Mouse (Mus musculus): Measurements from ENCODE around the gene Cpa5. TPM values are rescaled to one million over a fixed set of nuclear protein-coding genes. Genes with fewer than 3 reads are reported as not detected.

The Cpa5 gene
- polyA plus RNA-seq, 1 experiment from 2014 or later, result not detected

DNA sequence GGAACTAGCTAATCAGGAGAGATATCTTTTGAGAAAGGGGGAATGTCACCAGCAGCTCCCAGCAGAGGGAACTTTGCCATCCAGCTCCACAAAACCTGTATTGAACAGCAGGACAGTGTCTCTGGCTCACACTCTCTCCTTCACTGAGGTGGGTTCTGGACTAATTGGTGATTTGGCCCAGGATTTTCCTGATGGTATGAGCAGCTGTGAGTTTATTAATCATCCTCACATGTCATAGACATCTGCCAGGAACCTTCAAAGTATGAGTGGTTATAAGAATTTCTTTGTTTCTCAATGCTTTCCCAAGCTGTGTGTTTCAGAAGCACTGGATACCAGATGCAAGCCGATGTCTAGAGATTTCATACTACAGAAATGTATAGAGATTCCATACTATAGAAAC is 35.9 kb upstream of the Cpa5 start:
- ATAC-seq (ENCODE audit: low FRiP score, low TSS enrichment) (no peak), DNase-seq (no peak)
- Histone ChIP-seq H3K27me3 (ENCODE audit: control insufficient read depth, insufficient read depth, low read length) (no peaks in the 10 kb centered on the region), H3K4me3 (replicated peaks; ENCODE audit: low read depth, low read length) (no peak overlapping the region), H3K4me2 (ENCODE audit: low read length) (no peak overlapping the region), H3K36me3 (ENCODE audit: control insufficient read depth, insufficient read depth, low read length) (no peaks in the 10 kb centered on the region), H3K9ac (replicated peaks; ENCODE audit: low read length) (no peak overlapping the region), H3K27ac (replicated peaks; ENCODE audit: low read depth, low read length) (no peak overlapping the region), H3K9me3 (ENCODE audit: control insufficient read depth, low read length) (no peaks in the 10 kb centered on the region), H3K4me1 (ENCODE audit: control insufficient read depth, insufficient read depth, low read length) (peaks cover 19% of the 10 kb centered on the region)
- 92% methylated on average over 1 of the region's 1 CpGs for WGBS

DNA sequence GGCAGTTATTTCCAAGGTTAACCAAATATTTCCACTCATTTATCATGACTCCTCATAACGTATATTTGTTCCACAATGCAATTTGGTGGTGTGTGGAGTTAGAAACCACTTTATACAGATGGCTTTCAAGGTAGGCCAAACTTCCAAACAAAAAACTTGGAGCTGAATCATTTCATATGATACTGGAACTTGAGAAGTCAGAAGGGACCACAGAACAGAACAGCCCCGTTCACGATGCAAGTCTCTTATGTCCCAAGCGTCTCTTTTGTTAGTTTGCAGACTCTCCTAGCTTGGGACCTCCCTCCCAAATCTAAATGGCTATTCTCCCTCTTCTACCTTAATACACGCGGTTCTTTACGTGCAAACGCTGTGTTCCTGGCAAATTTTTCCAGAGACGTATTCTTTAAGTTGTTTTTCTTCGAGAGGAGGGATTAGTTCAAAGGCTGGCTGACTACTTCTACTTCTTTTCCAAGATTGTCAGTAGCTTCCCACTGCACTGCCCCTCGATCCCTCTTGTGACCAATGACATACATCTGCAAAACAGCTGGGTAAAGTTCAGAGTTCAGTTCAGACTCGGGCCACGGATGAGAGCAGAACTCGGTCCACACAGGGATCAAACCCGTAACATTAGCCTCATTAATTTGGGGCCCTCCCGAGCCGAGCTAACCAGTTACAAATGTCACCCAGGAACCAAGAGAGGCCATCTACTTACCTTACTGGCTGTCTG is 34.2 kb upstream of the Cpa5 start:
- ATAC-seq (ENCODE audit: low FRiP score, low TSS enrichment) (no peak), DNase-seq (no peak)
- no peak overlapping the region for H3K4me3 ChIP-seq (replicated peaks; ENCODE audit: low read depth, low read length)
- no peak overlapping the region for H3K4me2 ChIP-seq (ENCODE audit: low read length)
- no peak overlapping the region for H3K9ac ChIP-seq (replicated peaks; ENCODE audit: low read length)
- H3K36me3 ChIP-seq (ENCODE audit: control insufficient read depth, insufficient read depth, low read length), result no peaks in the 10 kb centered on the region
- H3K4me1 ChIP-seq (ENCODE audit: control insufficient read depth, insufficient read depth, low read length), result peaks cover 35% of the 10 kb centered on the region
- H3K27me3 ChIP-seq (ENCODE audit: control insufficient read depth, insufficient read depth, low read length), result no peaks in the 10 kb centered on the region
- H3K27ac ChIP-seq (replicated peaks; ENCODE audit: low read depth, low read length), result no peak overlapping the region
- H3K9me3 ChIP-seq (ENCODE audit: control insufficient read depth, low read length), result no peaks in the 10 kb centered on the region
- WGBS, result 82% methylated on average over 17 of the region's 17 CpGs

DNA sequence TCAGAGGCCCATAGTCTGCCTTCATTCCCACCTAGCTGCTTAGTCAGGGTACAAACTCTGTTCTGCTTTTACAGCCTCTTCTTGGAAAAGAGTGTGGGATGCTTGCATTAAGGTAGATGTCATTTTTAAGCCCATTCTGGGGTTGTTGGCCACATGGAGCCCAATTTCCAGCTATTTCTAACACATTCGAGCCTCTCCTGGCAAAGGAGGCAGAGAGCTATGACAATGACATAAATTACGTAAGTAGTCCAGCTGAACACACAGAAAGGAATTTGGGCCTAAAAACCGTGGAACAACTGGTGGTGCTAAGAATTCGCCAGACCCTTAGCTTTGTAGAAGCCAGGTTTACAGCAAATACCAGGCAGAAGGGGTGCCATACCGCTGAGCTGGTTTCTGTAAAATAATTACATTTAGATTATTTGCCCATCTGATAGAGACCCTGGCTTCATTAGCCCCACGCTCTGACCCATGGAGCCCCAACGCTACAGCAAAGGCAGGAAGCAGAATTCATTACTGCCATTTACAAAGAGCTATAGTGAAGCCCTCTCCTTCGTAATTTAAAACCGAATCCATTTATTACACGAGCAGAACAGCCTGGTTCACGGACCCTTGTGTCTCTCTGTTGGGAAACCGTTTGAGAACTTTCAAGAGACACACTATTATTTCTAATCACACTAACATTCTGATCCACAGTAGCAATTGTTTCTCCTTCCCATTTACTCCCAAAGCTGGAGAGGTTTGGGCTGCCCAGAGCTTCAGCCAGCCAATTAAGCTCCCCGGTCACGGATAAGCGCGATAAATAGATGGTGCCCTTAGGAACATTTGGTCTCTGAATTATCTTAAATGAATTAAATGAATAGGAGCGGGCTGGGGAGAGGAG is 30.6 kb upstream of the Cpa5 start:
- 41% methylated on average over 17 of the region's 17 CpGs for WGBS
- no peak; the same call in 1 of the 2 replicates for ATAC-seq (ENCODE audit: low FRiP score, low TSS enrichment)

DNA sequence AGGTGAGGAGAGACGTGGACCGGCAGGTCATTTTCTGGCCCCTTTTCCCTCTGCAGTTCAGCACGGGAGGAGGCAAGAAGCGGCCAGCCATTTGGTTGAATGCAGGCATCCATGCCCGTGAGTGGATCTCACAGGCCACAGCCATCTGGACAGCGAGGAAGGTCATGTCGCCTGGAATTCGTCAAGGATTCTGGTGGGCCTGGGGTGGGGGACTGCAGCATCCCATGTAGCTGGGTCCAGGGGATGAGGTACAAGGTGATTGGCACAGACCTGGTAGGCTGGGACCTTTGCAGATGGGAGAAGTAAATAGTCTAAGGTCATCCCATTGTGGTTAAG is 30.0 kb upstream of the Cpa5 start:
- Histone ChIP-seq H3K36me3 (ENCODE audit: control insufficient read depth, insufficient read depth, low read length) (no peaks in the 10 kb centered on the region), H3K4me3 (replicated peaks; ENCODE audit: low read depth, low read length) (no peak overlapping the region), H3K4me2 (ENCODE audit: low read length) (0 out of 2 replicates have a peak overlapping the region, but pooled peaks have one; percentile 6), H3K9ac (replicated peaks; ENCODE audit: low read length) (0 out of 2 replicates have a peak overlapping the region, but pooled peaks have one; percentile 16), H3K27ac (replicated peaks; ENCODE audit: low read depth, low read length) (peak overlapping the region; percentile 81), H3K9me3 (ENCODE audit: control insufficient read depth, low read length) (no peaks in the 10 kb centered on the region), H3K4me1 (ENCODE audit: control insufficient read depth, insufficient read depth, low read length) (peaks cover 22% of the 10 kb centered on the region), H3K27me3 (ENCODE audit: control insufficient read depth, insufficient read depth, low read length) (no peaks in the 10 kb centered on the region)
- 44% methylated on average over 8 of the region's 8 CpGs for WGBS
- ATAC-seq (ENCODE audit: low FRiP score, low TSS enrichment), result no peak
- DNase-seq, result peak; percentile 56

More for the DNA sequence above, 30.6 kb upstream of the Cpa5 start:
- Histone ChIP-seq H3K4me3 (replicated peaks; ENCODE audit: low read depth, low read length) (no peak overlapping the region), H3K4me2 (ENCODE audit: low read length) (0 out of 2 replicates have a peak overlapping the region, but pooled peaks have one; percentile 6), H3K36me3 (ENCODE audit: control insufficient read depth, insufficient read depth, low read length) (no peaks in the 10 kb centered on the region), H3K27me3 (ENCODE audit: control insufficient read depth, insufficient read depth, low read length) (no peaks in the 10 kb centered on the region), H3K27ac (replicated peaks; ENCODE audit: low read depth, low read length) (peak overlapping the region; percentile 81), H3K9me3 (ENCODE audit: control insufficient read depth, low read length) (no peaks in the 10 kb centered on the region), H3K9ac (replicated peaks; ENCODE audit: low read length) (0 out of 2 replicates have a peak overlapping the region, but pooled peaks have one; percentile 16), H3K4me1 (ENCODE audit: control insufficient read depth, insufficient read depth, low read length) (peaks cover 22% of the 10 kb centered on the region)
- peak; percentile 37 for DNase-seq

DNA sequence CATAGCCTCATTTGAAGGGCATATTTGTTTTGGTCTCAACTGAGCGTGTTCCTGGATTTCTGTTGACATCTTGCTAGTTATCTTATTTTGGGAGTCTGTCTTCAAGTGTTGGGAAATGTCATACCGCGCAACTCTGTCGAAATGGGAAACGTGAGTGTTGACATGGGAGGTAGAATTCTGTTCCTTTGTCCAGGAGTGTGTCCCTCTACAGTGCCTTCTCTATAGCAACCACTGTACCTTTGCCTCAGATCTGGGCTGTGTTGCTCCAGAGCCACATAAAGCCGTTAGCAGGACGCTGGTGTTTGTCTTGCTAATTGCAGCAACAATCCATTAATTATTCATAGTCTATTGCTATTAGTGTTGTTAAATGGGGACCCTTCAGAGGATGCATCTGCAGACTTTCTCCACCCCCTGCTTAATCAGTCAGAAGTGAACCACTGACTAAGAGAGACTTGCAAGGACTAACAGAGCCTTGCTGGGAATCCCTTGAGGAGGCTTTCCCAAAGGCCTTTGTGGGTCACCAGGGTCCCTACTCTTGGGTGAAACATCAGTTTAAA is 23.8 kb upstream of the Cpa5 start:
- Histone ChIP-seq H3K9ac (replicated peaks; ENCODE audit: low read length) (no peak overlapping the region), H3K36me3 (ENCODE audit: control insufficient read depth, insufficient read depth, low read length) (no peaks in the 10 kb centered on the region), H3K27ac (replicated peaks; ENCODE audit: low read depth, low read length) (no peak overlapping the region), H3K9me3 (ENCODE audit: control insufficient read depth, low read length) (no peaks in the 10 kb centered on the region), H3K4me3 (replicated peaks; ENCODE audit: low read depth, low read length) (no peak overlapping the region), H3K4me1 (ENCODE audit: control insufficient read depth, insufficient read depth, low read length) (peaks cover 2% of the 10 kb centered on the region), H3K27me3 (ENCODE audit: control insufficient read depth, insufficient read depth, low read length) (no peaks in the 10 kb centered on the region), H3K4me2 (ENCODE audit: low read length) (no peak overlapping the region)
- no peak for DNase-seq
- 81% methylated on average over 7 of the region's 7 CpGs for WGBS
- ATAC-seq (ENCODE audit: low FRiP score, low TSS enrichment), result no peak

DNA sequence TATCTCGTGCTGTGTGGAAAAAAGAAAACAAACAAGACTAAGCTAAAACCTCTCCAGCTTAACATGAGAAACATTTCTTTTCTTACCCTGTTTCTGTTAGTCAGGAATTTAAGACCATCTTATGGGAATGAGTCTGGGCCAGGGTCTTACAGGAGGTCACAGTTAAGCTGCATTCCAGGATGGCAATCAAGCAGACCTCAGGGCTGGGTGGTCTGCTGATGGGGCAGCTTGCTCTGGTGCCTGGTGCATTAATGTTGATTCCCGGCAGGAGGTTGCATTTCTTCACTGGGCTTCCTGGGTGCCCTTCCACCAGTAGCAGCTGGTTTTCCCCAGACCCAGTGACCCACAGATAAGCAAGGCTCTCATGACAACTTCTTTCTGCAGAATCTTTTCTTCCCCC is 21.0 kb upstream of the Cpa5 start:
- H3K36me3 ChIP-seq (ENCODE audit: control insufficient read depth, insufficient read depth, low read length), result no peaks in the 10 kb centered on the region
- H3K27me3 ChIP-seq (ENCODE audit: control insufficient read depth, insufficient read depth, low read length), result no peaks in the 10 kb centered on the region
- H3K4me1 ChIP-seq (ENCODE audit: control insufficient read depth, insufficient read depth, low read length), result peaks cover 5% of the 10 kb centered on the region
- no peak overlapping the region for H3K4me3 ChIP-seq (replicated peaks; ENCODE audit: low read depth, low read length)
- no peak overlapping the region for H3K4me2 ChIP-seq (ENCODE audit: low read length)
- no peak overlapping the region for H3K27ac ChIP-seq (replicated peaks; ENCODE audit: low read depth, low read length)
- no peaks in the 10 kb centered on the region for H3K9me3 ChIP-seq (ENCODE audit: control insufficient read depth, low read length)
- ATAC-seq (ENCODE audit: low FRiP score, low TSS enrichment) (no peak), DNase-seq (no peak)
- WGBS, result 58% methylated on average over 2 of the region's 2 CpGs
- H3K9ac ChIP-seq (replicated peaks; ENCODE audit: low read length), result no peak overlapping the region

DNA sequence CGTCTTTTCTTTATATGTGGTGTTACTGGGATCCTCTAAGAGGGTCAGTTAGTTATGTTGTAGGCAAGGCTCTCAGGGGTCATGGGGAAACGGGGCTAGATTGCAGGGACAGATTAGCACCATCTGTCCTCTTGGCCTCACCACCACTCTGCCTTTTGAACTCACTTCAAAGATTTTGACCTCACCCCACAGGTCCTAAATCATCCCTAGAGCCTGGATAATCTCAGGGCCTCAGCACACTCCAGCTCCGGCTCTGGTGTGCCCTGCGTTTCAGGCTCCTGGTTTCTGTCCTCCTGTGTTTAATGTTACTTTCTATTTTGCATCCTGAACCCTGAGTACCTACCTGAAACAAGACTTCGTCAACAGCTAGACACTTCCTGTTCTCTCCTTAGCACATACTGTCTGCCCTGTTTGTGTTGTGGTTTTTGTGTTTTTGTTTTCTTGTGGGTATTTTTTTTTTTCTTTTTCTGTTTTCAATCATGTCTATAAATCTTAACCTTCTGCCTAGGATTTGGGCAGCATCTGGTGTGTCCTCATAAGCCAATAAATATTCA is 18.9 kb upstream of the Cpa5 start:
- no peak overlapping the region for H3K9ac ChIP-seq (replicated peaks; ENCODE audit: low read length)
- DNase-seq, result no peak
- ATAC-seq (ENCODE audit: low FRiP score, low TSS enrichment), result no peak
- H3K27me3 ChIP-seq (ENCODE audit: control insufficient read depth, insufficient read depth, low read length), result no peaks in the 10 kb centered on the region
- H3K4me3 ChIP-seq (replicated peaks; ENCODE audit: low read depth, low read length), result no peak overlapping the region
- no peaks in the 10 kb centered on the region for H3K9me3 ChIP-seq (ENCODE audit: control insufficient read depth, low read length)
- 70% methylated on average over 5 of the region's 5 CpGs for WGBS
- no peaks in the 10 kb centered on the region for H3K36me3 ChIP-seq (ENCODE audit: control insufficient read depth, insufficient read depth, low read length)
- H3K4me1 ChIP-seq (ENCODE audit: control insufficient read depth, insufficient read depth, low read length), result peaks cover 5% of the 10 kb centered on the region
- H3K27ac ChIP-seq (replicated peaks; ENCODE audit: low read depth, low read length), result peak overlapping the region; percentile 54
- no peak overlapping the region for H3K4me2 ChIP-seq (ENCODE audit: low read length)

DNA sequence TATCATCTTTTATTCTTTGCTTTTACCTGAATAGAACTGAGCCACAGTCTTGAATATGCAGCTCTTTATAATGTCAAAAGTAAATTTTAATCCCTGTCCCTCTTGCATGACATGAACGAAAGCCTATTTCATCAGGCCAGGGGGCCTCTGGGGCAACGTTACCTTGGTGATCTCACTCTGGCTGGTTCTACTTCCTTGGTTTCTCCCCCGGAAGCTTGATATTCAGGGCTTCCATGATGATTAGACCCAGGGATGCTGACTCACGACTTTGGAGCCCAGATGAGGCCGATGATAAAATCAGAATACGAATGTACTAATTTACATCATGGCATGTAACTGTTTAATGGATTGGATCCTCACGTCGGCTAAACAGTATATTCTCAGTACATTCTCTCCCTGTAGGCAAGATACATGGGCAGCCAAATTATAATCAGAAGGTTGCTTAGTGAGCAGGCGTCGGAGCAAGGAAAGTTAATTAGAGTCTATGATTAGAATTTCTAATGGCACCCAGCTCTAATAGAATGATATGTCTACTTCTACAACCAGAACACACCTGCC is 18.3 kb upstream of the Cpa5 start:
- peak overlapping the region; percentile 54 for H3K27ac ChIP-seq (replicated peaks; ENCODE audit: low read depth, low read length)
- H3K9ac ChIP-seq (replicated peaks; ENCODE audit: low read length), result no peak overlapping the region
- ATAC-seq (ENCODE audit: low FRiP score, low TSS enrichment) (no peak; the same call in 1 of the 2 replicates), DNase-seq (peak; percentile 73)
- no peaks in the 10 kb centered on the region for H3K9me3 ChIP-seq (ENCODE audit: control insufficient read depth, low read length)
- no peaks in the 10 kb centered on the region for H3K27me3 ChIP-seq (ENCODE audit: control insufficient read depth, insufficient read depth, low read length)
- H3K4me2 ChIP-seq (ENCODE audit: low read length), result no peak overlapping the region
- whole genome bisulfite sequencing, result 34% methylated on average over 10 of the region's 10 CpGs
- no peaks in the 10 kb centered on the region for H3K36me3 ChIP-seq (ENCODE audit: control insufficient read depth, insufficient read depth, low read length)
- peaks cover 5% of the 10 kb centered on the region for H3K4me1 ChIP-seq (ENCODE audit: control insufficient read depth, insufficient read depth, low read length)
- H3K4me3 ChIP-seq (replicated peaks; ENCODE audit: low read depth, low read length), result no peak overlapping the region

All from midbrain, embryonic 14.5 days (tissue).